ENCODE assay signal across 21 mouse cellular contexts in the genomic region with DNA sequence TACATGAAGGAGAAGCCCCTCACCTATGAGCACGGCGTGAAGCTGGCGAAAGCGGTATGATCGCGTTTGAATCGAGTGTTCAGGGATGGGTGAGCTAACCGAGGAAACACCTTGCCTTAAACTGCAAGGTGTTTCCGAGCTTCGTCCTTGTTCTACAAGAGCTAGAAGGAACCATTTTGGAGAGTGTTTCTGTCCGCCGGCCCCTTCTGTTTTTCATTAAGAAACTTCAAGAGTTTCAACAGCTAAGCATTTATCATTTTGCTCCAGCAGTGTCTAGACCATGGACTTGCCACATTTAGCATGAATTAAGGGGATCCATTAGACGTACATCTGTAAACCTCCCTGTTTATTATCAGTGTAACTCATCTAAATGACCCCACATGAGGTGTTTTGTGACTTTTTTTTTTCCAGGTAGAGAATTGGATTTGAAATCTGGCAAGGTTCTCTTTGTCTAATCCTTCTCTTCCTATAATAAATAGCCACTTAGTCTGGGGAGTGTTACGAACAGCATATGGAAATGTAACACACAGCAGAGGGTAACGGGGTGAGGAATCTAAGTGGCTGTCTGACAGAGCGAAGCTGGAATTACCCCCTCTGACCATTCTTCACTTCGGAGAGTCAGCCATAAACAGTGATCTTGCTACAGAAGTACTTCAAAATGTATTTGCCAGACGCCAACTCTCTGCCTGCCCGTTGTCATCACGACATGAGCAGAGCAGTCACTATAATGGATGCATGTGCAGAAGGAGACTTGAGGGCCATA. TPM values are rescaled to one million over a fixed set of nuclear protein-coding genes. Genes with fewer than 3 reads are reported as not detected.
"Had no signal": no experiment of that assay in that cellular context is flagged by ENCODE, and none has a peak within 500 bp of the region (broad histone marks: within the 10 kb centered on the region; RNA-seq: fewer than 3 reads in every experiment).

No protein-coding gene starts in this region.

- H3K9ac ChIP-seq: liver, embryonic 15.5 days; midbrain, embryonic 12.5 days had no signal

- H3K27ac ChIP-seq: liver, embryonic 15.5 days; midbrain, embryonic 12.5 days had no signal

- H3K4me1 ChIP-seq: liver, embryonic 15.5 days; midbrain, embryonic 12.5 days had no signal

- H3K36me3 ChIP-seq: liver, embryonic 15.5 days; midbrain, embryonic 12.5 days had no signal

- ATAC-seq: intestine, postnatal 0 days; lung, postnatal 0 days; midbrain, embryonic 16.5 days had no signal

- H3K4me2 ChIP-seq: liver, embryonic 11.5 days; liver, embryonic 15.5 days; midbrain, embryonic 12.5 days had no signal

- H3K4me3 ChIP-seq: liver, embryonic 15.5 days; midbrain, embryonic 12.5 days had no signal

- H3K9me3 ChIP-seq: liver, embryonic 15.5 days; midbrain, embryonic 12.5 days had no signal

- H3K27me3 ChIP-seq: liver, embryonic 15.5 days; midbrain, embryonic 12.5 days had no signal

- DNase-seq: kidney, adult 8-10 months; lung, adult 2 months; lung, postnatal 36 days; right cerebral cortex, adult 18-20 months; right cerebral cortex, postnatal 25 days; thymus, postnatal 4 days had no signal

RNA-seq across cellular contexts. Expression of a gene that starts 22.4 kb away (rescaled TPM):
- total RNA-seq: layer of hippocampus, postnatal 25 days; left cerebral cortex, adult 8-10 months; left cerebral cortex, postnatal 36 days; megakaryocyte, adult 5-6 weeks had no signal
- polyA plus RNA-seq: intestine, postnatal 0 days; kidney, embryonic 16.5 days; limb, embryonic 14.5 days; liver, embryonic 11.5 days; liver, embryonic 15.5 days; lung, adult 2 months; lung, postnatal 0 days; midbrain, embryonic 16.5 days; neural tube, embryonic 14.5 days; small intestine, adult 2 months; testis, adult 2 months had no signal
